Mouse (Mus musculus) adrenal gland, postnatal 25 days (tissue): ENCODE data around the gene Add3. TPM values are rescaled to one million over a fixed set of nuclear protein-coding genes. Genes with fewer than 3 reads are reported as not detected.
A peak's percentile ranks its signal among the peaks of the same experiment; 100 is the strongest.
"Not testable (repeated sequence)": the region's sequence is repeated elsewhere in the genome, so short reads cannot be mapped to it uniquely, and the experiment has no call there.

Source experiments
- DNase-seq: peaks from one replicate; pipeline ENCODE4 v3.0.0; 2021; ENCODE audit warnings: mixed read lengths
- total RNA-seq: library from RNA; stranded (reverse); gene quantifications from 2 replicates; pipeline ENCODE4 v1.2.3, GENCODE M21; 2021

Gene Add3
- total RNA-seq, 1 experiment from 2014 or later, result 51.8 TPM

DNA sequence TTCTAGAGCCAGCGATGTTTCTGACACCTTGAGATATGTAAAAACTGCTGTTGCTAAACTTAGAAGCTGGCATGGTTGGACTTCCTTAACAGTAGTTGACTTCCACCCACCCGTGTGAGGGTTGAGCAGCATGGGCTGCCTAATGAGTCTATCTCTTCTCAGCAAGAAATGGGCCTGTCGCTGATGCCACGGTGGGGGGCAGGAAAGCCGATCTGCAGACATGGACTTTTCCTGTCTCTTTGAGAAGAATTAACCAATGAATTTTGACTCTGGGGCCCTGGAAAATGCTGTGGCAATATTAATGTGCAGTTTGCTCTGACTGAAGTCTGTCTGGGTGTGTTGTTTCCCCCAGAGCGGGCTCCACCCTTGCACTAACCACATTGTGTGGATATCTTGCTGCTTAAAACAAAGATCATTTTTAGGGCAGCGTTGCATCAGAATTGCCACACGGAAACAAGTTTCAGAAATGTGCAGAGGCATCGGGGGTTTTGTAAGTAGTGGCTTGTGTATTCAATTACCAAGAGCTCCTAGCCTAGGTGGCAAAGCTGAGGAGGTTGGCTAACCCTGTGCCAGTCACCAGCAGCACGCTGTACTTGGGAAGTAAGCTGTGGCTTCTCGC, 53.8 kb downstream of the Add3 start:
- DNase-seq, result no peak

DNA sequence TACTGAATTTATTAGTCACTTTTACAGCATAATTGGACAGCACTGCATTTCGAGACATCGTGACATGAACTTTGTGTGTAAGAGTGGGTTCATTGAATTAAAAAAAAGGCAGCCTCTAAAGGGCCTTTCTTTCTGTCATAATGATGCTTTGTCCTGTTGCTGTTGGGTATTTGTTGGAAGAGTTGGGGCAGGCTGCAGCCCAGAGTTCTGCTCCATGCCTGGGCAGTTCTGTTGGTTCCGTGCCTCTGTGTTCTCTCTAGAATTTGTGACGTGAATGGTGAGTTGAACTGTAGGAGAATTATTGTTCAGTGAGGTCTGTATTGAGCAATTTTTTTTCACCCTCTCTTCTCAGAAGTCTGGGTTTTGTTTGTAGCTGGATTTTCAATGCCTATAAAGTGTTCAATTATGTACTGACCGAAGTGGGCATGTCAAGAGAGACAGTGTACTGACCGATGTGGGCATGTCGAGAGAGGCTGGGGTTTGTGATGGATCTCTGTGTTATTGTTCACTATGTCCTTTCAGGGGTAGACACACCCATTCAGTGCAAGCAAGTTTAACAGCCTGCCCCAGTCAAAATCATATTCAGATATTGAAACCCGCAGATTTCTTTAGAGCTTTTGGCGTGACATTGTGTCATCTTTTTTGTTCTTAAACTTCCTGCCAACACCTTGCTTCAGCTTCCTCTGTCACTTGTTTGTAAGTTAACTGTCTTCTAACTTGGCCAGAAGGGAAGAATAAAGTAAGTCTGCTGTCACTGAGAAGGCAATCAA, 54.7 kb downstream of the Add3 start:
- DNase-seq, result no peak

DNA sequence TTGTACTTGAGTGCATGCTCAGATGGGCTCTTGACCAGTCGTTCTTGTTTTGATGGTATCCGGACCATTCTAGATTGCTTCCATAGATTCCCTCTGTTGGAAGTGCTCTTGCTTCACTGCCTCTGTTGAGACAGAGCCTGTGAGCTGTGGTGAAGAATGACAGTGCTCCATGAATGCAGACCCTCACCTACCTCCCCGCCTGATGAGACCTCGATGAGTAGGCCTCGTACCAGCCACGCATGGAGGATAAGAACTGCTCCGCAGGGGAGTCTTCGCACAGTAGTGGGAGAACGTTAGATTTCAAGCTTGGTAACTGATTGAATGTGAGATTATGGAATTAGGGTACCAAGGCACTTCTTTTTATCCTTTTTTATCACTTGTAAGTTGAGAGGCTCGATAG, 56.7 kb downstream of the Add3 start:
- no peak for DNase-seq

DNA sequence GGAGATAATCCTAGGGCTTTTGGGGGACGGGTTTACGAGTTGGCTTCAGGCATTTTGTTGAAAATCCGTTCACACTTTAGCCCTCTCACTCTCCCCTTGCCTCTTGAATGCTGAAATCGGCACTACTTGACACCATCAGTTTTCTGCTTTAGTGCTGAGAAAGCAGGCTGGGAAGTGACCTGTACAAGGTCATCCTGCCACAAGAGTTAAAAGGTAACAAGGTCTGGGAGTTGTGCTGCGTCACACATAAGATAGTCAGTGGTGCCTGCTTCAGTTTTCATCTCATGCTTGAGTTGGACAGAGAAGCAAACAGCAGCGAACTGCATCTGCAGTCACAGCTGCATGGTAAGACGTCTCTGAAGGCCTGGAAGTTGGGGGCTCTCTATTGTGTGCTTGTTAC, 57.5 kb downstream of the Add3 start:
- no peak for DNase-seq

DNA sequence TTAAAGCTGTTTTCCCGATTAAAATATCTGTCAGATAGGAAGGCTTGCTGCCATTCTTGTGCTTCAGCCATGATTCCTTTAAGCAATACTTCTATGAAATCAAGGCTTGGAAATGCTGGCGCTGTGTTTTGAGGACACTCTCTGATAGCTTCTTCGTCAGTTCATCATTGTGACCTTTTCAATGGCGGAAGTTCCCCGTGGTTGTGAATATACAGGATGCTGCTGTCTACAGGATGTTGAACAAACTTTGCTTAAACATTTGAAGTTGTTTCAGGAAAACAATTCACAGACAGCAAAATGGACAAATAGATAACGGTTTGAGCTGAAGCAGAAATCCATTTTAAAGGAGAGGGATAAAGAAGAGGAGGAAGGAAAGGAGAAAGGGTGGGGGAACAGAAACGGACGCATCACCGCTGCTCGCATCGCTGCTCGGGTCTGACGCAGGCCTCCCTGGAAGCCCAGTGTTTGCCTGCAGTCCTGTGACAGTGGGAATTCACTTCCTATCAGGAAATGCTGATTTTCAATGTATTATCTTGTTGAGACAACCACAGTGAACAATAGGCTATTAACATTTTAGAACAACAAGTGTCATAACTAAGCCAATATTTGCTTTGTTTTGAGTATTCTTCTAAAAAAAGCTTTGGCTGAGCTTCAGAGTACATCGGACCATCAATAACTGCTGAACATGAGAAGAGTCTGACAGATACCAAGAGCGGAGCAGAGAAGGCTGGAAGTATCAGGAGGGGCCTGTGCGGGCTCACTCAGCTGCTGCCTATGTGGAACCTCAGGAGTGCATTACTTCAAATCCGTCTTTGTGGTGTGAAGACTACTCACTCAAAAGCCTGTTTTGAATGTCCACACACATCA, 58.7 kb downstream of the Add3 start:
- no peak for DNase-seq

DNA sequence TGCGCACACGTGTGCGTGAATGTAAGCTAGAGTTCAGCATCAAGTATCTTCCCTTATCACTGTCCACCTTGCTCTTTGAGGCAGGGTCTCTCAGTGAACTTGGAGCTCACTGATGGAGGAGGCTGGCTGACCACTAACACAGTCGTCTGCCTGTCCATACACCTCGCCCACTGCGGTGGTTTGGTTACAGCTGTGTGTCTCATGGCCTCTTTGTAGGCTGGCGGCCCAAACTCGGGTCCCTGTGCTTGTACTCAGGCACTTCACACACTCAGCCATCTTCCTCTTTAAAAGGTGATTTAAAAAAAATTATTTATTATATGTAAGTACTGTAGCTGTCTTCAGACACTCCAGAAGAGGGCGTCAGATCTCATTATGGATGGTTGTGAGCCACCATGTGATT, 59.5 kb downstream of the Add3 start:
- DNase-seq, result no peak

DNA sequence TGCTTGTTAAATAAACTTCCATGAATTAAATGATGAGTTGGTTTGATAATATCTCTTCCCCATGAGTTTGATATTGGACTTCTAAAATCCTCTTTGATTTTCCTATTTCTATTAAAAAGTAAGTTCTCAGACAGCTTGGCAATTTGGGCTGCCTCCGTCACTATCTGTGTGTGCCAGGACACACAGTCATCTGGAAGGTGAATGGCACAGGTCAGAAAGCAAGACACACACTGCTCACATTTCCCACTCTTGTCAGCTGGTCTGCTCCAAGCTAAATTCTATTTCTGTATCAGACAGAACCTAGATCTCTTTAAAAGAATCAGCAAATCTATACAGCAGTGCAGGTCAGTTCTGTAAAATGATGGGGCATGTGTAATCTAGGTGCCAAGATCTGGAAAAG, 61.9 kb downstream of the Add3 start:
- no peak for DNase-seq

DNA sequence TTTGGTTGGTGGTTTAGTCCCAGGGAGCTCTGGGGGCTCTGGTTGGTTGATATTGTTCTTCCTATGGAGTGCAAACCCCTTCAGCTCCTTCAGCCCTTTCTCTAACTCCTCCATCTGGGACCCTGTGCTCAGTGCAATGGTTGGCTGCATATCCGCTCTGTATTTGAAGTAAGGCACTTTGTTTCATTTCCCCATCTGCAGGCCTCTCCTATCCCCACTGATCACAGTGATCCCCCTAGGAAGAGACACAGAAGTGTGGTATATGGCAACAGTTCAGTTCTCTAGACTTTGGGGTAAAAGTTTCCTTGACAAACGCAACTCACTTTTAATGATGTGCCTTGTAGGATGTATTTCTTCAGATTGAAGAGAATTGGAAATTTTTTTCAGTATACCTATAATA, 66.7 kb downstream of the Add3 start:
- DNase-seq, result no peak

DNA sequence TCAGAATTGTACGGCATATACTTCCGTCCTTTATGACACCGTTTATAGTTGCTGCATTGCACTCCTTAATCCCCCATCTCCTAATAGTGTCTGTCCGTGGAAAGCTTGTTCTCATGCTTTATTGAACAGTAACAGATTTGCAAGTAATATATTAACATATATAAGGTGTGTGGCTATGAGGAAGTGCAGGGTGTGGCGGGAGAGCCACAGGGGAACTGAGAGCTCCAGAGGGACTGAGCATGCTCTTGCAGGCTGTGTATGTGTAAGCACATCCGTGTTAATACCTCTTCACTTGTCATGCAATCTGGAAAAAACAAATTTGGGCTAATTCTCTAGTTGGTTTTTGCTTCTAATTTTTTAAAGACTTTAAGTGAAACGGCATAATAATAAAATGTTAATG, 68.6 kb downstream of the Add3 start:
- DNase-seq, result no peak

DNA sequence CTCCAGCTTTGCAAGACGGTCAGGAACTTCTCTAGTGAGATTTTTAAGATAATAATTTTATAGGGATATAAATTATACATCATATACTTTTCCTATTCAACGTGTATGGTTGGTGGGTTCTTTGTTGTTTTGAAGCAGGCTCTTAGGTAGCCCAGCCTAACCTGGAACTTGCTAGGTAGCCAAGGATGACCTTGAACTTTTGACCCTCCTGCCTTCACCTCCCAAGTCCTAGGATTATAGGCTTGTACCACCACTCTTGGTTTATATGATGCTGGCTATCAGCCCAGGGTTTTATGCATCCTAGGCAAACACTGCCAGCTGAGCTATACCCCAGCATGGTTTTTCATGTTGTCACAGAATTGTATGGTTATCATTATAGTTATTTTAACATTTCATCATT, 70.0 kb downstream of the Add3 start:
- DNase-seq, result no peak

DNA sequence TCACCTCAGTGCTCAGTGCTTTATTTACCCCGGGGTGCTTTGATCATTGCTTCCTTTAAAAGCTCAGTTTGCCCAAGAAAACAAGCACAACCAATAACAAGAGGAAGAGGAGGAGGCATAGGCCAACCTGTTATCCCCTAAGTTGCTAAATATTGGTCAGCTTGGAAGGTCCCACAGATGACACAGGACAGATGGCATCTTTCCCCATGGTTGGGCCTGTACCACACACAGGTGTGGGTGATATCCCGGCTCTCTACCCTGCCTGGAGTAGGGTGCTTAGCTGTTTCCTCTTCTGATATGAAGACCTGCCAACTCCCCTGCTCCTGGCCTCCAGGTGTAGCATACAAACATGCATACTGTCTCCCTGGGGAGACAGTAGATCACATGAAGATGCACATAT, 75.1 kb downstream of the Add3 start:
- no peak for DNase-seq

DNA sequence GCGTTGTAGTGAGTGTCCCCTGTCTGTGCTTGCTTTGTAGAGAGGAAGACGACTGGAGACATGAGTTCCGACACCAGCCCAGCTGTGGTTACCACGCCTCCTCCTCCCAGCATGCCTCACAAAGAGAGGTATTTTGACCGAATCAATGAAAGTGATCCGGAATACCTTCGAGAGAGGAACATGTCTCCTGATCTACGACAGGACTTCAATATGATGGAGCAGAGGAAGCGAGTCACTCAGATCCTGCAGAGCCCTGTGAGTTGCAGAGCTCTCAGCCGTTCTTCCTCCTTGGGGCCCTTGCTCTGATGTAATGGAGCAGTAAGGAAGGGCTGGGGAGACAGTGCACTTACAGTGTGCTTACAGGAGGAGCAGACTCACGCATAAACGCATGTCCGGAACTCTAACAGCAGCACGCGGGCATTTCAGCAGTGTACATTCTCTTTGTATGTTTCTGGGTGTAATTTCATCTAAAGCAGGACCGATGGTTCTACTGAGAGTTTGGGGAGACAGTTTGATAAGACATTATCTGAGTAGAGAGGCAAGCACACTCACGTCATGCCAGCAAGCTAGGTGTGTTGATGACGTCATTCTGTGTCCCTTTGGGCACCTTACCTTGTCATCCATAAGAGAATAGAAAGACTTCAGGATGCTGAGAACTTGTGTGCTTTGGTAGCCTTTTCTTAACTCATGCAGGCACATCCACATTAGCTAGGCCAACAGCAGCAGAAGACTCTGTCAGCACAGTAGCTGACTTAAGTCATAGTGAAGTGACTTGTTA, 76.7 kb downstream of the Add3 start:
- DNase-seq, result no peak

DNA sequence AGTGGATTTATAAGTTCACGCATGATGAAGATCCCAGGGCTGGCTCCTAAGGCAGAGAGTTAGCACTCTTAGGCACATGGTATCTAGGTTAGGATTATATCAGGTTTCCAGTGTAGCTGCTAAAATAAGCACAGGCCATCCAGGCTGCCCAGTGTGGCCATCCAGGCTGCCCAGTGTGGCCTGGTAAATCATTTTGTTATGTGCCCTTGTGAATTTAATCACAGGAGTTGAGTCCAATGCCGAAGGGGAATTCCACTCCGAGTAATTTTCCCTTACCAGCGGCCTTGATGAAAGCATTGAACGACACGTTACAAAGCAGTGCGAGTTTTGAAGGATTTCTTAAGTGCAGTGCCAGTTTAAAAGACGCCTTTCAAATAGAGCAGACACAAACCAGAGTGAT, 77.6 kb downstream of the Add3 start:
- DNase-seq, result peak; percentile 23

DNA sequence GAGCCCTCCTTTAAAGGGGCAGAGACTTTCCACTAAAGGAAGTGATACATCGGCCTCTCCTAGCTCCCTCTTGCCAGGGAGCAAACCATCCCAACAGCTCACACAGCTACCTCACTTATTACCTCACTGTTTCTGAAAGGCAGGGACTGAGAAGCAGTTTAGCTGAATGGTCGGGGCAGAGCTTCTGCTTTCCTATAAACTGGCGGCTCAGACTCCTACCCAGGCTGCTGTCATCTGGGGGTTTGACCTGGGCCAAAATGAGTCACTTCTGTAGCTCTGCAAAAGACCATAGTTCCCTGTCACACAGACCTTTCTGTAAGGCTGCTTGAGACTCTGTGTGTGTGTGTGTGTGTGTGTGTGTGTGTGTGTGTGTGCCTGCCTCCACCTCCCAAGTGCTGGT, 79.1 kb downstream of the Add3 start:
- no peak for DNase-seq

DNA sequence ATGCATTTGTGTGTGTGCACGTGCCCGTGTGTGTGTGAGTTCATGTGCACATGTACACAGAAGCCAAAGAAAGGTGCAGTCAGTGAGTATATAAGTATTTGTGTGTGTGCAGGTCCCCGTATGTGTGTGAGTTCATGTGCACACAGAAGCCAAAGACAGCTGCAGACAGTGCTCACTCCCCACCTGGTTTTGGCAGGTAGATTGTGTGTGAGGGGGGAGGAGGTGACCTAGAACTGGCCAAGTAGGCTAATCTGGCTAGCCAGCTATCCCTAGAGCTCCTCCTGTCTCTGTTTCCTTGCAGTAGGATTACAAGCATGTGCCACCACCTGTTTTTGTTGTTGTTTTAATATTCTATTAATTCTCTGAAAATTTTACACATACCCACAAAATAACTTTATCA, 80.9 kb downstream of the Add3 start:
- no peak for DNase-seq

DNA sequence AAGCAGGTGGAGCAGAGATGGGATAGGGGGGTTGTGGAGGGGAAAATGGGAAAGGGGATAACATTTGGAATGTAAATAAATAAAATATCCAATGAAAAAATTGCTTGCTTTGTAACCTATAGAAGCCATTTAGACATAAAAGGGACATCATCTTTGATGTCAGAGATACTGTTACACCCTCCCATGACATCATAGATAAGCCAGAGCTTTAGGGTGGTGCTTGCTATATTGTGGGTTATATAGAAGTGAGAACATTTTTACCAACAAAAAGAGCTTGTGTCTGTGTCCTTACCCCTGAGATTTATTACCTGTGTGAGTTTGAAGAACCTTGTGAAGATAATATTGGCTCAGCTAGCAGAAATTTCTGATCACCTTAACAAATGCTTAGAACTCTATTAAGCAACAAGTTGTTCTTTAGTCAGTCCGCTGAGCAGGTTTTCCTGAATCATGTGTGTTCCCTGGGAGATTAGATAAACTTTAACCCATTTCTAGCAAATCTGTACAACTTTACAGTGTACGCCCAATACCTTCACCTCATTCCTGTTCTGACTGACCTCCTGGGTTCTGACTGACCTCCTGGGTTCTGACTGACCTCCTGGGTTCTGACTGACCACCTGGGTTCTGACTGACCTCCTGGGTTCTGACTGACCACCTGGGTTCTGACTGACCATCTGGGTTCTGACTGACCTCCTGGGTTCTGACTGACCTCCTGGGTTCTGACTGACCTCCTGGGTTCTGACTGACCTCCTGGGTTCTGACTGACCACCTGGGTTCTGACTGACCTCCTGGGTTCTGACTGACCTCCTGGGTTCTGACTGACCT, 85.2 kb downstream of the Add3 start:
- not testable (repeated sequence) for DNase-seq

DNA sequence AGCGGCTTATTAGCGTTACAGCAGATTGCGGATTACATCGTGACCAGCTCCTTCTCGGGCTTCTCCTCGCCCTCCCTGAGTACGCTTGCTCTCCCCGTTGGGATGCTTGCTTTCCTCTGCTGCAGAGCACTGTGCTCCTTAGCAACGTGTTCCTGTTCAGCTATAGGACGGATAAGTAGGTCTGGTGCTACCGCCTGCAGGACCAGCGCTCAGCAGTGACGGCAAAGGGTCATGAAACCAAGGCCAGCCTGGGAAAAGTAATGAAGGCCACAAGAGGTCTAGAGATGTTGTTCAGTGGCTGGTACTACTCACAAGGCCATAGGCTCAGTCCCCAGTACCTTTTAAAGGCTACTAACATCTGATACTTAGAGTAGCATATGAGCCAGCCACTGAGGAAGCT, 86.4 kb downstream of the Add3 start:
- peak; percentile 14 for DNase-seq

DNA sequence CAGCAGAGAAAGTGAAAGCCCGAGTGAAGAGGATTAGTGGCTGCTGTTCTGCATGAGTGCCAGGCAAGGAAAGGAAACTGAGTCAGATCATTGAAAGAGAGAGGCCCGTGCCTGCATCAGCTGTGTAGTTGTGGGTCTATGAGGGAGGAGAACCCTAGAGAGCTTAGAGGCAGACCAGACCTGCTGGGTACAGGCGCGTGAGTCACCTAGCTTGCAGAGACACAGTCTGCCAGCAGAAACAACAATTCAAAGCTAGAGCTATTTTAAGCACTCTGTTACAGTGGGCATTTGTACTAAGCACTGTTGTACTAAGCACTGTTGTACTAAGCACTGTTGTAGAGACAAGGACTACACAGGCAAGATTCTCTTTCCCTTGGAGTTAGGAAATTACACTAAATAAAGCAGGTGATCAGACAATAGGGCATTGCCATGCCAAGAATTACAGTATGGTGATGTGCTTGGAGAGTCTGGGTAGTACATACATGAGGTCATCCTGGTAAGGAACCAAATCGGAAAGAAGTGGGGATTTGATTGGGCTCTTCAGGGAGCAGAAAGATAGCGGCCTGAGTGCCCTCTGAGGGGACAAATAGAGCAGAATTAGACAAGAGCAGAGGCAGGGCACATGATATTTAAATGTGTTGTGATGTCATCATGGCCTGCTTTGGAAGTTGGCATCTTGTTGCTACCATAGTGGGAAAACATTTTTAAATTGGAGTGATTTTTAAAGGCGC, 88.0 kb downstream of the Add3 start:
- DNase-seq, result no peak

DNA sequence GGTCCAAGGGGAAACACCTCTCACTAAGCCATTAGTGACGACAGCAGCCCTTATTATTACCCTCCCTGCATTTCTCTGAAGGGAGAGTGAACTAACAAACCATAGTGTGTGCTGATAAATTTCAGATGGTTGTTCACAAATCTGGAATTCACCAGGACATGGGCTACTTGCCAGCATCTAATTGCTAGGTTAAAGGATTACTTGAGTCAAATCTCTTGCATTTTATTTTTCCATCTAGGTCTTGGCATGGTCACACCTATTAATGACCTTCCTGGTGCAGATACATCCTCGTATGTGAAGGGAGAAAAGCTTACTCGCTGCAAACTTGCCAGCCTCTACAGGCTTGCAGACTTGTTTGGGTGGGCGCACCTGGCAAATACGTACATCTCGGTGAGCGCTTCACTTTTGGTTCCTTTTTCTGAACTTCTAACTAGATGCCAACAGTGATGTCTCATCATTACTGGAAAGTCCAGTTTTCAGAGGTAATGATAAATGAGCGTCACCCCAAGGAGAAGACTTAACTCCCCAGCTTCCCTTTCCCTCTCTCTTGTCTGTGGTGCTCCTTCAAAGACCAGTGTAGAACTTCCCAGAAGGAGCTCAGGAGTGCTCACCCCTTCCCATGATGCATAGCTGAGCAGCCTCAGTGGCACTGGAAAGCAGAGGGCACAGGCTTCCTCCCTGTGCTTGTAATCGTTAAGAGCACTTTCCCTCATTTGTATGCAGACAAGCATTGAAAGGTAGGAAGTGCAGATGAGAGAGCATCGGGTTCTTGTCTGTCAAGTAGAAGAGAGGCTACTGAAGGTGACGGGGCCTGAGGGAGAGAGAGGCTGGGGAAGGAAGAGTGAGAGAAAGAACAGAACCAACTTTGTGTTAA, 90.9 kb downstream of the Add3 start:
- DNase-seq, result no peak

DNA sequence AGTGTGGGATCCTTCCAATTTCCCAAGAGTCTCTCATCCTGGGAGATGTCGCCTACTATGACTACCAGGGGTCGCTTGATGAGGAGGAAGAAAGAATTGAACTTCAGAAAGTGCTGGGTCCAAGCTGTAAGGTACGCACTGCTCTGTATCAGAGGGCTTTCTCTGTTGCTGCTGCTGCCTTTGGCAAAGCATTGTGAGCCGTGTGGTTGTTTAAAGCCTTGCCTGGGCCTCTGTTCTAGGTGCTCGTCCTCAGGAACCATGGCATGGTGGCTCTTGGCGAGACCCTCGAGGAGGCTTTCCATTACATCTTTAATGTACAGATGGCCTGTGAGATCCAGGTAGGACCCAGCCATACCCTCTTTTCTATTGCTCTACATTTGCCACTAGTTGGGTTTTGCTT, 93.3 kb downstream of the Add3 start:
- DNase-seq, result no peak
